Mouse (Mus musculus) G1E-ER4 (cell line): Measurements from ENCODE around the gene Gxylt1. TPM values are rescaled to one million over a fixed set of nuclear protein-coding genes. Genes with fewer than 3 reads are reported as not detected.

Source experiments
- GATA1 ChIP-seq: IDR thresholded peaks from one replicate; pipeline ENCODE4 v1.8.0; 2012; ENCODE audit warnings: low read length, inconsistent platforms
- polyA plus RNA-seq: library from polyadenylated mRNA; stranded (reverse); fragments of >175 nt; gene quantifications from 2 replicates; pipeline ENCODE4 v1.2.3, GENCODE M21; 2012

Gene Gxylt1
- polyA plus RNA-seq = 2.2 and 3.3 TPM in 2 replicates

GRCm38 (mm10) chr15:93274679-93275583 lies at the start of gene Gxylt1:
TSS of gene Gxylt1 (minus strand) at chr15:93275179.
- TF ChIP-seq GATA1 = no peak

DNA sequence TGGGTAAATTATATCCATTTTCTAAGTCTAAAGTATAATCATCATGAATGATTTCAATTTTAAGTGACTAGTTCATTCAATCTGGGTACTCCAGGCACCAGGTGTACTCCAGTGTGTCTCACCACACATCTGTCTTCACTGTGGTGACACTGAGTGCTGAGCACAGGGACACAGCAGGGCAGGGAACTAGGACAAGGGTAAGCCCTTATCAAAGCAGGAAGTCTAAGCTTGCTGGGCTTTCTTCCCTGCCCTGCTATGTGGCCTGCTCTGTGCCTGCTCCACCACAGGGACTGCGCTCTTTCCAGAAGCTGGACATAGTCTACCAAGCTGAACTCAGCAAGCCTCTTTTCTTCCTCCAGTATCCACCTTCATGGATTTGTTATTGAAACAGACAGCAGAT lies 43.8 kb upstream of the Gxylt1 start:
- TF ChIP-seq GATA1 = no peak

DNA sequence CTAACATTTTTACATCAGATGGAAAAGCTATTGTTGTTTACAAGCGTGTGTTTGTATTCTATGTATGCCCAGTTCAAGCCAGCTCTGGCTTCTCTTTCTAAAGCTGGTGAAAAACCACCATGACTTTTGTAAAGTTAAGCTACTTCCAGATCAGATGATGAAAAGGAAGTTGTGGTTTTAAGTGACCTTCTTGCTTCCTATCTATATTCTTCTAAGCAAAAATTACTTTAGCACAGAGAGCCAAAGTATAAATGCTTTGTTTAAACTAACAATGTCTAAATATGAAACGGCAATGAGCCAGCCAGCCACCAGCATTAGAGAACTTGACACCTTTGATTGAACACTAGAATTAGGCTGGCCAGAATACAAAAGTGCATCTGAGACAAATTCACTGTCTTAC lies 23.2 kb upstream of the Gxylt1 start:
- TF ChIP-seq GATA1 = no peak

- no peak for TF ChIP-seq GATA1
Observed at GRCm38 (mm10) chr15:93294483-93294882, 19.5 kb upstream of the Gxylt1 start.

- no peak for TF ChIP-seq GATA1
Observed at GRCm38 (mm10) chr15:93288321-93288720, 13.3 kb upstream of the Gxylt1 start.

DNA sequence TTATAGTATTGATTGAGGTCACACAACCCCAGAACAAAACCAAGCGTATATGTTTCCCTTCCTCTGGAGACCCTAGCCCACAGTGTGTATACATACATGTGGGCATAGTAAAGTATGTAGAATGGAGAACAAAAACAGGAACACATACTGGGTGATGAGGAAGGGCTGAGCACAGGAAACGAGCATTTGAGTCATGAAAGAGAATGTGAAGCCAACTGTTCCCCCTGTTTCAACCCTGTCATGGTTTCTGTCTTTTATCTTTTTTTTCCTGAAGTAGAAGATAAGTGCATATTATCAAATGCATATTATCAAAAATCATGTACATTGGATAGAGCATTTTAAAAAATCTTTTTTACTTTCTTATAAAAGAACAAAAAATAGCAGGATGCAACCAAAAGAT lies 12.6 kb upstream of the Gxylt1 start:
- TF ChIP-seq GATA1 = no peak

GRCm38 (mm10) chr15:93285244-93285643 lies 10.3 kb upstream of the Gxylt1 start:
- no peak for TF ChIP-seq GATA1

- no peak for TF ChIP-seq GATA1
Observed at GRCm38 (mm10) chr15:93284326-93284725, 9.3 kb upstream of the Gxylt1 start.

DNA sequence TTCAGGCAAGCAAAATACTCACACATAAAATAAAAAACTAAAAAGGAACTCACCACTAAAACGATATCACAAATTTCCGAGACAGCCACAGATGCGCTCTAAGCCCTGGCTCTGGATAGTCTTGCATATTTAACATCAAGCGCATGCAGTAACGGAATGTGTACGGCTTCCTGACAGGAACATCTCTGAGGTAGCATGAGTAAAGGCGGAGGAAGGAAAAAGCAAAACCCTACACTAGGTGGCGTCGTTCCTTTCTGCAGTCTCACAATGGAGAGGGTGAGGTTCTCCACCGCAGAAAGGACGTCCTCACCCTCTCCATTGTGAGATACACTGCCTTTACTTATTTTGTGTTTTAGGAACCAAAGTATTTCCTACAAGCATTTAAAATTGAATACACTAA lies 8.4 kb upstream of the Gxylt1 start:
- no peak for TF ChIP-seq GATA1

GRCm38 (mm10) chr15:93276276-93276675 lies 1.3 kb upstream of the Gxylt1 start:
- TF ChIP-seq GATA1 = no peak

- no peak for TF ChIP-seq GATA1
Observed at GRCm38 (mm10) chr15:93275623-93276022, 644 bp upstream of the Gxylt1 start.

- TF ChIP-seq GATA1 = no peak
Observed at GRCm38 (mm10) chr15:93273788-93274678, 946 bp downstream of the Gxylt1 start.

- TF ChIP-seq GATA1 = no peak
Observed at GRCm38 (mm10) chr15:93272948-93273347, 2.0 kb downstream of the Gxylt1 start.

GRCm38 (mm10) chr15:93270289-93270855 lies 4.6 kb downstream of the Gxylt1 start:
- no peak for TF ChIP-seq GATA1

DNA sequence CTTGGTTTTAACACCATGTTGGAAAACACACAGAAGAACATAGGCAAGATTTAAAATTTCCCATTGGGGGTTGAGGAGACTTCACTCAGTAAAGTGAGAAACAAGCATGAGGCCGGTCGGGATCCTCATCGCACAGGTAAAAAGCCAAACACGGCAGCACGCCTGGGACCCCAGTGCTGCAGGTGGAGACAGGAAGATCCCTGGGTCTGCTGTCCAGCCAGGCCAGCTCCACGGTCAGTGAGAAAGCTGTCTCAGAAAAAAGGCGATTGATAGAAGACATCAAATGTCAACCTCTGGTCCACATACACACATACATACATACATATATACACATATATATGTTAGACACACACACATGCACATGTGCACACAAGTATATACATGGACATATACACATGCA lies 5.4 kb downstream of the Gxylt1 start:
- no peak for TF ChIP-seq GATA1

GRCm38 (mm10) chr15:93268001-93268400 lies 7.0 kb downstream of the Gxylt1 start:
- TF ChIP-seq GATA1 = no peak

GRCm38 (mm10) chr15:93267479-93267878 lies 7.5 kb downstream of the Gxylt1 start:
- TF ChIP-seq GATA1 = no peak
